Mouse (Mus musculus): ENCODE data around the gene Efna4.

- no peak for TF ChIP-seq POLR2A (IDR thresholded peaks at IDR 0.05; ENCODE audit: control insufficient read depth, low read depth, low read length)
- no peak for TF ChIP-seq CTCF (IDR thresholded peaks at IDR 0.05; ENCODE audit: control insufficient read depth, insufficient read depth, insufficient replicate concordance, low read depth, low read length)
Measured at GRCm38 (mm10) chr3:89373581-89374231, 35.9 kb upstream of the Efna4 start.

All from testis, adult 2 months (tissue).